Mouse (Mus musculus) embryonic fibroblast, embryonic 13.5 days (primary cell): ENCODE measurements at regions not wholly inside any gene's neighbourhood (a gene's known extent, or its start where the extent isn't known, plus 50 kb on each side); places are given as distances from the start of the nearest gene placed in this dataset.

Source experiments
- CTCF ChIP-seq: IDR thresholded peaks from 2 replicates; pipeline ENCODE4 v1.5.1; 2011; ENCODE audit warnings: mild to moderate bottlenecking, control low read depth, low read length, moderate library complexity, borderline replicate concordance; ENCODE audit not compliant: insufficient read depth
- POLR2A ChIP-seq: IDR thresholded peaks from 2 replicates; pipeline ENCODE4 v1.6.1; 2011; ENCODE audit warnings: low read depth, mild to moderate bottlenecking, control low read depth, low read length, moderate library complexity

DNA sequence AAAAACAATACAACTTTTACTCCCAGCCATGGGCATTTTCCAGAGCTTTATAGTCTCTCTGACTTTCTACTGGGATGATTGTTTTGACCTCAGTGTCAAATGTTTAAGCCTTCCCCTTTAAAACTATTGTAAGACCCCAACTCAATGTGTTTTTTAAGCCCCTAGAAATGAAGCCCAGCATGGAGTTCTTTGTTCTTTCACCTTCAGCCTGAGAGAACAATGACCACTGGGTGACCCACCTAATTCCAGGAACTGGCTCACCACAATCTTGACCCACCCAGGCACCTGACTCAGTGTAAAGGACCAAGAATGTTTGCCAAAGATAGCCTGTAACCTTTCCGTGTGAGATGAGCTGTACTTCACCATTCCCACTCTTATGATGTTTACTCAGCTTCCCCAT, 121.9 kb upstream of the Slc39a10 start:
- TF ChIP-seq CTCF: no peak
- TF ChIP-seq POLR2A: no peak
